Mouse (Mus musculus) embryonic fibroblast, embryonic 13.5 days (primary cell): ENCODE measurements around the gene Ncoa3.

Experiments
- CTCF ChIP-seq: IDR thresholded peaks from 2 replicates; pipeline ENCODE4 v1.5.1; 2011; ENCODE audit warnings: mild to moderate bottlenecking, control low read depth, low read length, moderate library complexity, borderline replicate concordance; ENCODE audit not compliant: insufficient read depth
- POLR2A ChIP-seq: IDR thresholded peaks from 2 replicates; pipeline ENCODE4 v1.6.1; 2011; ENCODE audit warnings: low read depth, mild to moderate bottlenecking, control low read depth, low read length, moderate library complexity

DNA sequence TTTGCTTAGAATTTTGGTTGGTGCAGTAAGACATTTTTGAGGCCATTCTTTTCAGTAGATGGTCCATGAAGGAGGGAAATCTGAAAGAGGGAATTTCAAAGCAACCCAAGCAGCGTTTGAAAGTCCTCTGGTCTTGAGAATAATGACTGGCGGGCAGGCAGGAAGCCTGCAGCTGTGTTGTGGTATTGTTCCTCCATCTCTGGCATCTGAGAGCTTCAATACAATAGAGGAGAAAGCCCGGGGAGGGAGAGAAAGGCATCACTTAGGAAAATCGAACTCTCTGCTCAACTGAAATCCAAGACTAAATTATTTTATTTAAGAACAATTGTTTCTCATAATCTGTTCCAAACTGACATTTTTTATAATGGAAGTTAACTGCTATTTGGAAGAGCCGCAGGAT, 8.3 kb downstream of the Ncoa3 start:
- TF ChIP-seq CTCF (no peak), POLR2A (no peak)
